Mouse (Mus musculus) 416B (cell line): ENCODE results near the gene Dgcr2.

ENCODE experiments used
- DNase-seq: peaks from one replicate; pipeline ENCODE4 v3.0.0; 2011; ENCODE audit warnings: low read depth

Dgcr2 gene

DNA sequence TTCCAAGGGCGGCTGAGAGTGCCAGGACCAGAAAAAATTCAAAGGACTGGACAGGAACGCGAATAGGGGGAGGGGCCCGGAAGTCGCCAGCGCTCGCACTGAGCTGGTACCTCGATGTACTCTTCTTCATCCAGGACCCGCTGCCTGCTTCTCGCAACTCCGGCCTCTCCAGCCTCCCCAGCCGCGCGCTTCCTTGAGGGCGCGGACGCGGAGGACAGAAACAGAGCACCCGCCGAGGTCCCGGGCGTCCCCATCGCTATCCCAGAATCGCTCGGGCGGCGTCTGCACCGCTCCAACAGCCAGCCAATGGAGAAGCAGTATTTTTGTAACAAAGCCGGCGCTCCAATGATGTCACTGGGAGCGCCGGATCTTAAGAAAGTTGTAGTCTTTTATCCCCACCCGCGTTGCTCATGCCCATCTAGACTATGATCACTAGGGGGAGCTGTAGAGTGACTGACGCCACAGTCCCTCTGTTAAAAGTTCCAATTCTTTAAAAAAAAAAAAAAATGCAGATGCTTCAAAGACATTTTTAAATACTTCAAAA lies 12.8 kb upstream of the Dgcr2 start, which contains the start of gene Ess2:
Gene Ess2, minus strand, starts transcription at position 297 of the 544 bp plus-strand sequence.
- peak; percentile 97 for DNase-seq

GRCm38 (mm10) chr16:17896091-17896490 lies 2.3 kb downstream of the Dgcr2 start:
- no peak for DNase-seq

- DNase-seq = no peak
Measured at GRCm38 (mm10) chr16:17893923-17894322, 4.4 kb downstream of the Dgcr2 start, which contains the start of gene Tssk1. TSS of gene Tssk1 (plus strand) at chr16:17894223.

GRCm38 (mm10) chr16:17892606-17893005 lies 5.8 kb downstream of the Dgcr2 start:
- no peak for DNase-seq

- peak; percentile 93 for DNase-seq
Measured at GRCm38 (mm10) chr16:17891567-17891959, 6.8 kb downstream of the Dgcr2 start, which contains the start of gene Gm20518. TSS of gene Gm20518 (minus strand) at chr16:17891671.

- DNase-seq = peak; percentile 80
Measured at GRCm38 (mm10) chr16:17890917-17891566, 7.3 kb downstream of the Dgcr2 start.

DNA sequence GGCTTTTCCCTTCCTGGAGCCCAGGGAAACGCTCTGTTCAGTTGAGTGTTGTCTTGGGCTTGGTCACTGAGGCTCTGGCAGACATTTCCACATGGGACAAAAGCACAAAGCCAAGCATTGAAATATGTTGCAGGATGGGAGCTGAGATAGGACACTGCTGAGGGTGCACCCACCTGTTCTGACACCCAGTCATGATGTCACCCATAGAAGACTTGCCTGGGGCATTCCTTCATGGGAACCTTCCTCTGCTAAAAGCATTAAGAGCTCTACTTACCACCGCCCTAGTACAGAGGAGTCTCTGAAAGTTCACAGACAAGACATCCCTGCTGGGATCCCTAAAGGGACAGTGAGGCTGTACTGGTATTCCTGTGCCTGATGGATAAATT lies 8.0 kb downstream of the Dgcr2 start:
- no peak for DNase-seq

DNA sequence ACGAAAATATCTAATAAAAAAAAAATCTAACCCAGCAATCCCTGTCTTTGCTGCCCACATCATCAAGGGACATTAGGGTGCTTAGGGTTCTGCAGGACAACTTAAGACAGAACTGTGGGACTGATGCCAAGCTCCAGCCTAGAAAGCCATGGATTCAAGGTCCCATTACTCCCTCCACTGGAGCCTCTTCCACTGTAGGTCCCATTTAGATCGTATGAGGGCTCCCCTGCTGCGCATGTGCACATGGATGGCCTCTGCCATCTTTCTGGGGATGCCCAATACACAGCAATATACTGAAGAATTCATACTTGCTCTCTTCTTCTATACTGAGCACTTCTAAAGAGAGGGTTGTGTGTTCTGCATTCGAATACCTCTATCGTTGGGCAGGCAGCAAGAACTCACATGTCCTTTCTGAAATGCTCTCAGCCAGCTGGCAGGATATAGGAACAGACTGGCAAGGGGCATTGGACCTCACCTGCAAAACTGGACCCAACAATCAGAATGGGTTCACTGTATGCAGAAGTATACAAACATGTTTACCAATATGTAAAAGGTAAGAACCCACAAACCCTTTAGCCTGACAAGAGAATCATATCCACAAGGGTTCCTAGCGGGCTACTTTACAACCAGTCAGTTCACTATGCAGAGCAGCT lies 8.5 kb downstream of the Dgcr2 start:
- no peak for DNase-seq

GRCm38 (mm10) chr16:17884116-17884515 lies 14.2 kb downstream of the Dgcr2 start:
- DNase-seq = peak; percentile 36

DNA sequence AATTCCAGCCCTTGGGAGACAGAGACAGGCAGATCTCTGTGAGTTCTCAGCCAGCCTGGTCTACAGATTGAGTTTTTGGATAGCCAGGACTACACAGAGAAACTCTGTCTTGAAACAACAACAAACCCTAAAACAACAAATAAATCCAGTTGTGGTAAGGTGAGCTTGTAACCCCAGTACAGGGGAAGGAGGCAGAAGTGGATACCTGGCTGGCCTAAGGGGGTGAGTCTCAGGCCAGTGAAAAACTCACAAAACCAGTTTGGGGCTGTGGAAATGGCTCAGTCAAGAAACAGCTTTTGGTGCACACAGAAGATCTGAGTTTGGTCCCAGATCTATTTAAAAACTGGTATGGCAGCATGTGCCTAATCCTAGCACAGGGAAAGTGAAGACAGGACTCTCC lies 16.2 kb downstream of the Dgcr2 start:
- no peak for DNase-seq

DNA sequence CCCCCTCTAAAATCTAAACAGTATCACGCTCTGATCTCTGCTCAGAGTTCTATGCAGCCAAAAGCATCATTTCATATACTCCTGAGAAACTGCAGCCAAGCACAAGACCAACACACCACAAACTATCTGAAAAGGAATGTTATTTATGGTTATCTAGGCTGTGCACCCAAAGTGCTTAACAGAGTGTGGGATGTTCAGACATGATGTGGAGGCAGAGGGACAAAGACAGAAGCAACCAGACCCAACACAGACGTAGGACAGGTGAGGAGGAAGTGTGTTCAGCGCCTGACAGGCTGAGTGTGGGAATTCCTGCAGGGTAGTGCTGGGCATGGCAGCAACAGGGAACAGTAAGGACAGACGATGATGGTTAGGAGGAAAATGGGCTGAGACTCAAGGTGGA lies 18.8 kb downstream of the Dgcr2 start:
- no peak for DNase-seq

DNA sequence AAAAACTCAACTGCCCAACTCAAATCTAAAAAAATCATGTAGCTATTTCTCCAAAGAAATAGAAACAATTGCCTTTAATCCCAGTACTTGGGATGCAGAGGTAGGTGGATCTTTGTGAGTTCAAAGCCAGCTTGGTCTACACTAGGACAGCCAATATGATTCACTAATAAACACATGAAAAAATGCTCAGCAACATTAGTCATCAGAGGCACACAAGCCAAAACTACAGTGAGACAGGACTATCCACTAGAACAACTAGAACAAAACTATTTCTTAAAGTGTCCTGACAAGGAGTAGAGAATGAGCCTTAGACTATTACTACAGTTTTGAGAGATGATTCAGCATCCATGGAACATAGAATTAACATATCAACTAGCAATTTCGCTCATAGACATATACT lies 22.3 kb downstream of the Dgcr2 start:
- peak; percentile 21 for DNase-seq

DNA sequence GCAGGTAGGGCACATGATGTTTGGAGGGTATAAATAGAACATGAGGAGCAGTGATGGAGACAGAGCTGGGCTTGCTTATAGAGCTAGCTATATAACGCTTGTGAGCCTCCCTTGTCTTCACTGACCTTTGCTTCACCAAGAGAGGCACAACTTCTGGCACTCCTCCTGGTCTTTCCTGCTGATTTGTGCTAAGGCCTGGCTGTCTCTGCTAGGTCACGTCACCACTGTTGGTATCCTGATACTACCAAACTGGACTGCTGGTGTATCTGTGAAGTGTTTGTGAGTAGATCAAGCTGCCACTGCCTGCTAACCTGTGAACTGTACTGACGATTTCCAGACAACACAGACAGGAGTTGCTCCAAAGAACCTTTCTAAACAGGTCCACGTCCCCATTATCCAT lies 23.2 kb downstream of the Dgcr2 start:
- DNase-seq = no peak

DNA sequence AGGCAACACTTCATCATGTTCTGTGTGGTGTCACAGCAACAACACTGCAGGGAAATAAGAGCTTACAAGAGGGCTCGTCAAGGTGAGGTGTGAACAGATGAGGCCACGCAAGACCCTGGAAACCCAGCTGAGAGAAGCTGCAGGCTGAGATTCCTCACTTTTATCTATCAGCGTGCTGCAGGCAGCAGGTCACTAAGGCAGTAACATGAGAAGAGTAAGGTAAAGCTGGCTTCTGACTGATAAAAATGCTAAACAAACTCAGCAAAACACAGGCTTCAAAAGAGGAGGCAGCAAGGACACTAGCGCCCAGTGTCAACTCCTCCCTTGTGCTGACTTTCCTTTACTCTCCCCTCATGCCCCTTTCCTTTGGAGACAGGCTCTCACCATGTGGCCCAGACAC lies 25.4 kb downstream of the Dgcr2 start:
- no peak for DNase-seq

- DNase-seq = peak; percentile 49
Measured at GRCm38 (mm10) chr16:17871248-17871647, 27.1 kb downstream of the Dgcr2 start.

- DNase-seq = no peak
Measured at GRCm38 (mm10) chr16:17865770-17866169, 32.6 kb downstream of the Dgcr2 start.

GRCm38 (mm10) chr16:17865293-17865692 lies 33.1 kb downstream of the Dgcr2 start:
- no peak for DNase-seq

GRCm38 (mm10) chr16:17858592-17858991 lies 39.8 kb downstream of the Dgcr2 start:
- peak; percentile 59 for DNase-seq

GRCm38 (mm10) chr16:17857157-17857556 lies 41.2 kb downstream of the Dgcr2 start:
- no peak for DNase-seq

DNA sequence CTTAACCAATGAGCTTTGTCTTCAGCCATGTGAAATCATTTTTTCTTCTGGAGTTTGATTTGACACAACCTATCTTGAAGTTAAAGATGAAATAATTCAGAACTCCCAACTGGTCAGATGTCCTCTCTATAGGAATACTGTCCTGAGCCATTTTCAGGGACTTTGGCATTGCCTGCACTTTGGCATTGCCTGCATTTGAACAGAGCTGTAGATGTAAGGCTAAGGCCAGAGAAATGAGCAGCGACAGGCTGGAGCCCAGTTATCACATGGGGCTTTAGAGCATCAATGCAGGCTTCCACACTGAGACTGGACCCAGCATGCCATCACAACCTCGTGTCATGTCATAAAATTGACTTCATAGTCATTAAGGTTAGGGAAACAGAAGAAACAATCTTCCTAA lies 45.1 kb downstream of the Dgcr2 start:
- no peak for DNase-seq

- no peak for DNase-seq
Measured at GRCm38 (mm10) chr16:17851860-17852259, 46.5 kb downstream of the Dgcr2 start.

GRCm38 (mm10) chr16:17851331-17851730 lies 47.0 kb downstream of the Dgcr2 start:
- no peak for DNase-seq

- no peak for DNase-seq
Measured at GRCm38 (mm10) chr16:17849486-17849885, 48.9 kb downstream of the Dgcr2 start.
